Comparison of ENCODE assay signal across 15 mouse cellular contexts in genomic region chr13:17901474-17901873, GRCm38 (mm10).
"Had no signal": no experiment of that assay in that cellular context is flagged by ENCODE, and none has a peak within 500 bp of the region (broad histone marks: within the 10 kb centered on the region; RNA-seq: fewer than 3 reads in every experiment).

No protein-coding gene starts in this region.

- H3K9me3 ChIP-seq: limb, embryonic 10.5 days; liver, embryonic 15.5 days; lung, embryonic 15.5 days; midbrain, embryonic 13.5 days; neural tube, embryonic 12.5 days had no signal

- H3K4me2 ChIP-seq: liver, embryonic 11.5 days; liver, embryonic 15.5 days; lung, embryonic 15.5 days; midbrain, embryonic 13.5 days; neural tube, embryonic 12.5 days had no signal

- H3K9ac ChIP-seq: liver, embryonic 15.5 days; lung, embryonic 15.5 days; midbrain, embryonic 13.5 days; neural tube, embryonic 12.5 days had no signal

- H3K4me3 ChIP-seq: limb, embryonic 10.5 days; liver, embryonic 15.5 days; lung, embryonic 15.5 days; midbrain, embryonic 13.5 days; neural tube, embryonic 12.5 days had no signal

- H3K4me1 ChIP-seq: limb, embryonic 10.5 days; liver, embryonic 15.5 days; lung, embryonic 15.5 days; midbrain, embryonic 13.5 days had no signal

- ATAC-seq: midbrain, embryonic 13.5 days had no signal

- DNase-seq: kidney, adult 9 months; kidney, postnatal 36 days; lung, postnatal 36 days; retina, postnatal 1 day; right cerebral cortex, postnatal 4 days; spleen, adult 18-20 months; thymus, adult 18-20 months; thymus, postnatal 14 days had no signal

- H3K27me3 ChIP-seq: liver, embryonic 15.5 days; lung, embryonic 15.5 days; midbrain, embryonic 13.5 days; neural tube, embryonic 12.5 days had no signal

- H3K36me3 ChIP-seq: liver, embryonic 15.5 days; lung, embryonic 15.5 days had no signal

- H3K27ac ChIP-seq: kidney, postnatal 0 days; limb, embryonic 10.5 days; liver, embryonic 15.5 days; lung, embryonic 15.5 days; midbrain, embryonic 13.5 days; neural tube, embryonic 12.5 days had no signal
